ENCODE assay signal across 8 mouse cellular contexts in genomic region chr13:8869578-8870157, GRCm38 (mm10). TPM values are rescaled to one million over a fixed set of nuclear protein-coding genes. Genes with fewer than 3 reads are reported as not detected.
A peak's percentile ranks its signal among the peaks of the same experiment; 100 is the strongest.
DNase-seq lines count a peak whose midpoint lies in the region; ATAC-seq and TF ChIP-seq lines count a peak whose summit lies in the region.

No protein-coding gene starts in this region.

- no peaks in the 10 kb centered on the region for H3K9me3 ChIP-seq in lung, embryonic 15.5 days
- no peaks in the 10 kb centered on the region for H3K9me3 ChIP-seq in limb, embryonic 10.5 days (replicated peaks)
- H3K9me3 ChIP-seq in neural tube, embryonic 15.5 days (replicated peaks), result no peaks in the 10 kb centered on the region

- no peak for TF ChIP-seq POLR2A in embryonic fibroblast, embryonic 13.5 days (IDR thresholded peaks at IDR 0.05; ENCODE audit: low read depth, low read length)

- TF ChIP-seq CTCF in embryonic fibroblast, embryonic 13.5 days (IDR thresholded peaks at IDR 0.05; ENCODE audit: borderline replicate concordance, insufficient read depth, low read length), result no peak

- H3K4me3 ChIP-seq in lung, embryonic 15.5 days, result peak overlapping the region; percentile 72
- H3K4me3 ChIP-seq in embryonic fibroblast, embryonic 13.5 days (ENCODE audit: insufficient read depth, low read length), result peak overlapping the region; percentile 66
- H3K4me3 ChIP-seq in limb, embryonic 10.5 days, result peak overlapping the region; percentile 83
- H3K4me3 ChIP-seq in neural tube, embryonic 15.5 days (replicated peaks), result peak overlapping the region; percentile 85

- peak overlapping the region; percentile 66 for H3K9ac ChIP-seq in lung, embryonic 15.5 days
- peak overlapping the region; percentile 85 for H3K9ac ChIP-seq in neural tube, embryonic 15.5 days (replicated peaks)

- no peaks in the 10 kb centered on the region for H3K27me3 ChIP-seq in lung, embryonic 15.5 days
- H3K27me3 ChIP-seq in limb, embryonic 10.5 days (ENCODE audit: low read depth, poor library complexity, severe bottlenecking), result no peaks in the 10 kb centered on the region
- no peaks in the 10 kb centered on the region for H3K27me3 ChIP-seq in neural tube, embryonic 15.5 days (replicated peaks)

- no peak for DNase-seq in lung, postnatal 36 days
- no peak for DNase-seq in limb, embryonic 10.5 days (ENCODE audit: low spot score)
- DNase-seq in cerebellum, adult 9-11 months, result no peak
- no peak for DNase-seq in layer of hippocampus, adult 11-12 months (ENCODE audit: low spot score)
- no peak for DNase-seq in MN1 (ENCODE audit: low spot score)

- peak overlapping the region; percentile 64 for H3K4me2 ChIP-seq in lung, embryonic 15.5 days
- peak overlapping the region; percentile 78 for H3K4me2 ChIP-seq in neural tube, embryonic 15.5 days

- peaks cover 10% of the 10 kb centered on the region; the same call in 1 of the 2 replicates for H3K4me1 ChIP-seq in lung, embryonic 15.5 days
- H3K4me1 ChIP-seq in embryonic fibroblast, embryonic 13.5 days (ENCODE audit: control insufficient read depth, insufficient read depth, low read length), result no peaks in the 10 kb centered on the region; the same call in 1 of the 2 replicates
- H3K4me1 ChIP-seq in limb, embryonic 10.5 days, result peaks cover 13% of the 10 kb centered on the region
- H3K4me1 ChIP-seq in neural tube, embryonic 15.5 days, result peaks cover 20% of the 10 kb centered on the region

- 44% methylated on average over 5 of the region's 5 CpGs for WGBS in lung, embryonic 15.5 days
- WGBS in limb, embryonic 10.5 days, result 83% methylated on average over 5 of the region's 5 CpGs
- WGBS in neural tube, embryonic 15.5 days, result 72% methylated on average over 5 of the region's 5 CpGs

- 0 out of 2 replicates have a peak, but pooled peaks cover 2% of the 10 kb centered on the region for H3K36me3 ChIP-seq in lung, embryonic 15.5 days
- peaks cover 15% of the 10 kb centered on the region; the same call in 1 of the 2 replicates for H3K36me3 ChIP-seq in limb, embryonic 10.5 days
- no peaks in the 10 kb centered on the region for H3K36me3 ChIP-seq in neural tube, embryonic 15.5 days

- no peak for ATAC-seq in lung, embryonic 15.5 days (ENCODE audit: borderline replicate concordance, extremely low read depth, low FRiP score, low TSS enrichment)
- ATAC-seq in neural tube, embryonic 15.5 days (ENCODE audit: low FRiP score), result no peak

- peak overlapping the region; percentile 99; the same call in 1 of the 2 replicates for H3K27ac ChIP-seq in lung, embryonic 15.5 days
- H3K27ac ChIP-seq in embryonic fibroblast, embryonic 13.5 days (ENCODE audit: insufficient read depth, low read length), result no peak overlapping the region
- peak overlapping the region; percentile 92; the same call in 1 of the 2 replicates for H3K27ac ChIP-seq in limb, embryonic 10.5 days
- H3K27ac ChIP-seq in neural tube, embryonic 15.5 days (replicated peaks), result no peak overlapping the region

RNA-seq across cellular contexts. Expression of gene Wdr37, which starts 2.0 kb away (rescaled TPM):
- polyA plus RNA-seq in lung, embryonic 15.5 days (2015; fragmentation: Nextera tagmentation; extraction: Ambion mirVana), result 19.9 and 22.1 TPM in 2 replicates
- polyA plus RNA-seq in embryonic fibroblast, embryonic 13.5 days (2011; ENCODE audit: insufficient read length, low read depth, missing spikeins), result 28.6 and 32.8 TPM in 2 replicates
- polyA plus RNA-seq in limb, embryonic 10.5 days (2016; fragmentation: Nextera tagmentation; extraction: Ambion mirVana), result 21.0 and 25.3 TPM in 2 replicates
- polyA plus RNA-seq in neural tube, embryonic 15.5 days (2015; fragmentation: Nextera tagmentation; extraction: Ambion mirVana), result 44.5 and 48.2 TPM in 2 replicates

RNA-seq across cellular contexts. Expression of gene Idi1, which starts 15.6 kb away (rescaled TPM):
- 67.9 and 73.0 TPM in 2 replicates for polyA plus RNA-seq in lung, embryonic 15.5 days (2015; fragmentation: Nextera tagmentation; extraction: Ambion mirVana)
- polyA plus RNA-seq in embryonic fibroblast, embryonic 13.5 days (2011; ENCODE audit: insufficient read length, low read depth, missing spikeins), result 108 and 140 TPM in 2 replicates
- polyA plus RNA-seq in limb, embryonic 10.5 days (2016; fragmentation: Nextera tagmentation; extraction: Ambion mirVana), result 112 and 115 TPM in 2 replicates
- polyA plus RNA-seq in neural tube, embryonic 15.5 days (2015; fragmentation: Nextera tagmentation; extraction: Ambion mirVana), result 103 and 107 TPM in 2 replicates

Comparison
In these comparisons a context has a peak if more than half of its experiments do, and no peak if none do; other contexts are left out.
1. H3K27ac ChIP-seq: peak in lung, embryonic 15.5 days (single experiment) and limb, embryonic 10.5 days (single experiment); none in embryonic fibroblast, embryonic 13.5 days (single experiment) and neural tube, embryonic 15.5 days (single experiment).
2. Peak in every context shown above with its lines, with median percentiles within 50 percentile points of each other: H3K4me3 ChIP-seq.